Mouse (Mus musculus) kidney, postnatal 0 days (tissue): ENCODE results near the gene Nkx2-3. TPM values are rescaled to one million over a fixed set of nuclear protein-coding genes. Genes with fewer than 3 reads are reported as not detected.

ENCODE experiments used
- ATAC-seq: fragments of 200-750 bp; cut with Nextera tagmentation; replicated peaks from 2 replicates; pipeline ENCODE4 v1.8.0; 2017; ENCODE audit warnings: low read depth, moderate number of reproducible peaks, moderate TSS enrichment, moderate library complexity; ENCODE audit not compliant: low FRiP score
- DNase-seq: peaks from one replicate; pipeline ENCODE4 v3.0.0-alpha.2; 2016; ENCODE audit warnings: low spot score
- H3K27ac ChIP-seq: fragments of 300-500 bp; sonication (generic); 2 replicates; pipeline ENCODE4 v1.5.1; 2014; ENCODE audit warnings: mild to moderate bottlenecking
- H3K27me3 ChIP-seq: fragments of 300-500 bp; sonication (generic); 2 replicates; pipeline ENCODE4 v1.6.1; 2014; ENCODE audit warnings: low read length, mixed read lengths; ENCODE audit not compliant: insufficient read depth
- H3K36me3 ChIP-seq: fragments of 300-500 bp; sonication (generic); 2 replicates; pipeline ENCODE4 v1.6.1; 2014; ENCODE audit warnings: low read length, mixed read lengths; ENCODE audit not compliant: insufficient read depth
- H3K4me1 ChIP-seq: fragments of 300-500 bp; sonication (generic); replicated peaks from 2 replicates; pipeline ENCODE4 v1.6.1; 2014; ENCODE audit warnings: antibody characterized with exemption, low read length, mixed read lengths; ENCODE audit not compliant: insufficient read depth
- H3K4me2 ChIP-seq: fragments of 300-500 bp; sonication (generic); 2 replicates; pipeline ENCODE4 v1.6.1; 2014; ENCODE audit warnings: mild to moderate bottlenecking, low read length, moderate library complexity, mixed read lengths
- H3K4me3 ChIP-seq: fragments of 300-500 bp; sonication (generic); replicated peaks from 2 replicates; pipeline ENCODE4 v1.5.1; 2014; ENCODE audit warnings: low read depth, low read length
- H3K9ac ChIP-seq: fragments of 300-500 bp; sonication (generic); 2 replicates; pipeline ENCODE4 v1.6.1; 2014; ENCODE audit warnings: low read depth, low read length
- H3K9me3 ChIP-seq: fragments of 300-500 bp; sonication (generic); replicated peaks from 2 replicates; pipeline ENCODE4 v1.6.1; 2016; ENCODE audit warnings: low read length, inconsistent platforms, mixed read lengths
- CTCF ChIP-seq: IDR thresholded peaks from 2 replicates; pipeline ENCODE4 v1.5.1; 2016; ENCODE audit warnings: antibody characterized with exemption, low read depth, mild to moderate bottlenecking, moderate library complexity
- WGBS: fragments of 180-500 bp; shearing (Covaris S2); extraction: QIAGEN DNeasy Blood & Tissue Kit; methylation state at CpG from one replicate; pipeline ENCODE4 v1.1.7; 2014; 5-methylcytosine and 5-hydroxymethylcytosine counted together
- polyA plus RNA-seq: library from polyadenylated mRNA; unstranded; fragments of >200 nt; fragmentation: Nextera tagmentation; extraction: Ambion mirVana; gene quantifications from 2 replicates; pipeline ENCODE4 v1.2.1, GENCODE M21; 2015

The Nkx2-3 gene
- polyA plus RNA-seq, 1 experiment from 2014 or later: not detected

DNA sequence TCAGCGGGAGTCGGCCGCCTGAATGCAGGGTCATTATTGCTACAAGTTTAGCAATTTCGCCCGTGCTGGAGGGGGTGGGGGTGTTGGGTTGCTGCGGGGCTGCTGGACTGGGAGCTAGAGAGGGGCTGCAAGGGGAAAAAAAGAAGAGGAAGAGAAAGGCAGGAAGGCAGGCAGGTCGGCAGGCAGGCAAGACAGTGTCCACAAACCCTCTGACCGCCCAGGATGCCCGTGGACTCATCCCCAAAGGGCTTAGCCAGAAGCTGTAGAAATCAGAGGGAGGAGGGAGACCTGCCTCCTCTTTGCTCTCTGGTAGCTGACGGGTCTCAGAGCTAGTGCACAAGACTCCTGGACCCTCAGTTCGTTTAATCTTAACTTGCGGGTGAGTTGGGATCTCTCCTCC lies 4.8 kb downstream of the Nkx2-3 start:
- H3K36me3 ChIP-seq: no peaks in the 10 kb centered on the region
- ATAC-seq (no peak), DNase-seq (no peak)
- H3K4me2 ChIP-seq: no peak overlapping the region
- no peaks in the 10 kb centered on the region for H3K9me3 ChIP-seq
- 2% methylated on average over 12 of the region's 12 CpGs for WGBS
- peaks cover 3% of the 10 kb centered on the region; the same call in 1 of the 2 replicates for H3K4me1 ChIP-seq
- no peak overlapping the region for H3K4me3 ChIP-seq
- peaks cover 95% of the 10 kb centered on the region for H3K27me3 ChIP-seq
- H3K27ac ChIP-seq: no peak overlapping the region
- H3K9ac ChIP-seq: no peak overlapping the region
- no peak for TF ChIP-seq CTCF

DNA sequence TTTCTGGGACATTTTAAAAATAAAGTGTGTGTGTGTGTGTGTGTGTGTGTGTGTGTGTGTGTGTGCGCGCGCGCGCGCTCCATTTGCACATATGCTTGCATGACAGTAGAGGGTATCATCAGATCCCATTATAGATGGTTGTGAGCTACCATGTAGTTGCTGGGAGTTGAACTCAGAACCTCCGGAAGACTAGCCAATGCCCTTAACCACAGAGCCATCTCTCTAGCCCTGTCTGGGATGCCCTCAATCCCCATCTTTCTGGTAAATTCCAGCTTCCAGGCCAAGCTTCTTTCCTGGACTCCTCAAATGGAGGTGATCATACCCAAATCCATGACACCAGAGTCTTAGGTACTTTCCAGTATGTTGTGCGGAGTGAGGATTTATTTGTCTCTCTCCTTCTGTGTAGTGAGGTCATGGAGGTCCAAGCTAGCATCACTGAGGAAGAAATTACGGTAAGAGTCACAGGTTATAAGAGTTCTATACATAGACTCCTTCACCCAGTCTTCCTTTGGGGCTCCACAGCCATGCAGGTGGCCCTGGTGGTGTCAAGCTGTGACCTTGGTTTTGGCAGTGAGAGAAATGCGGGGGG lies 5.7 kb downstream of the Nkx2-3 start:
- DNase-seq (no peak), ATAC-seq (no peak)
- 35% methylated on average over 10 of the region's 10 CpGs for WGBS
- Histone ChIP-seq H3K27ac (no peak overlapping the region), H3K4me2 (no peak overlapping the region), H3K27me3 (peaks cover 92% of the 10 kb centered on the region), H3K36me3 (no peaks in the 10 kb centered on the region), H3K9me3 (no peaks in the 10 kb centered on the region), H3K4me1 (no peaks in the 10 kb centered on the region), H3K9ac (no peak overlapping the region), H3K4me3 (no peak overlapping the region)
- no peak for TF ChIP-seq CTCF

DNA sequence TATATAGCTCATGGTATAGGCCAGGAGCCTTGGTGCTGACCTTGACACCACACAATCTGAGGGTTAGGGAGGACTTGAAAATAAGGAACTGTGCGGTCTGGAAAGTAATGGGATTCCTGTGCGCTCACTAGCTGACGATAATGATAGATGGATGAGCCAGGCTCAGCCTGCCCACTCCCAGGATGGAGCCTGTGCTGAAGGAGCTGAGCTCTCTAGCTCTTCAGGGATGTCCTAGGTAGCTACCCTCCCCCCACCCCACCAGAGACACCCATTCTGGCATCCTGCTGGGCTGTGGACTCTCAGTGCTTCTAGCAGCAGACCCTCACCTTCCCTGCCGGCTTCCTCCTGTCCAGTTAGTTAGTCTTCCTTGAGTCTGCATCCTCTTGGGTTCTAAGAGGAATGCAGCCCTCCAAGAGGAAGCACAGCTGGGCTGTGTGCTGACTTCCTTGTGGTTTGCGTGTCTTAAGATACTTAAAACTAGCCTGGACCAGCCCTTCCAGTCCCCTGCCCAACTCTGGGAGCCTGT lies 6.4 kb downstream of the Nkx2-3 start:
- Histone ChIP-seq H3K27me3 (peaks cover 91% of the 10 kb centered on the region), H3K9me3 (no peaks in the 10 kb centered on the region), H3K27ac (no peak overlapping the region), H3K9ac (no peak overlapping the region), H3K4me1 (no peaks in the 10 kb centered on the region), H3K36me3 (no peaks in the 10 kb centered on the region), H3K4me2 (no peak overlapping the region), H3K4me3 (no peak overlapping the region)
- DNase-seq (no peak), ATAC-seq (no peak)
- no peak for TF ChIP-seq CTCF
- 0% methylated on average over 5 of the region's 5 CpGs for WGBS

DNA sequence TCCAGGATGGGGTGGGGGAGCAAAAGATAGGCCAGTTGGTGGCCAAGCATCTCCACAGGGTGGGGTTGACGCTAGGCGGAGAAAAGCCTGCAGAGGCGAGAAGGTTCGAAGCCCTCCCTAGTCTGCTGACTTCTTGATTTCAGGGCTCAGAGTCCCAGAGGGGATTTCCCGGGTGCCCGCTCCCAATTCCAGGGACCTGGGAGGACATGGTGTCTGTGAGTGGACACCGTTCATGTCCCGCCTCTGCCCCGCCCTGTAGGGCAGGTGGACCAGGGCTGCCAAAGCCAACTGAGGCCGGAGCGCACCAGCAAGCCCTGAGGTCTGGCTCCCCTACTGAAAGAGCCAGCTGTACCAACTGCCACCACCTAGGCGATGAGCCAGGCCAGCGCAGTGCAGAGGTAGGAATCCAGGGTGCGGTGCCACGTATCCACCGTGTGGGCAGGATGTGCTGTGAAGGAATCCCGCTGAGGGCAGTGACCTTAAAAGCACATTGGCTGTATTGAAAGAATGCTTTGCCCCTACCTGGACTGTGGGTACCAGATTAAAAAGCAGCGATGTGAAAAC lies 7.9 kb downstream of the Nkx2-3 start:
- Histone ChIP-seq H3K4me2 (no peak overlapping the region), H3K4me3 (no peak overlapping the region), H3K27ac (no peak overlapping the region), H3K9me3 (no peaks in the 10 kb centered on the region), H3K36me3 (no peaks in the 10 kb centered on the region), H3K4me1 (no peaks in the 10 kb centered on the region), H3K9ac (no peak overlapping the region), H3K27me3 (peaks cover 77% of the 10 kb centered on the region)
- WGBS: 4% methylated on average over 18 of the region's 18 CpGs
- TF ChIP-seq CTCF: no peak
- no peak for DNase-seq
- no peak for ATAC-seq

DNA sequence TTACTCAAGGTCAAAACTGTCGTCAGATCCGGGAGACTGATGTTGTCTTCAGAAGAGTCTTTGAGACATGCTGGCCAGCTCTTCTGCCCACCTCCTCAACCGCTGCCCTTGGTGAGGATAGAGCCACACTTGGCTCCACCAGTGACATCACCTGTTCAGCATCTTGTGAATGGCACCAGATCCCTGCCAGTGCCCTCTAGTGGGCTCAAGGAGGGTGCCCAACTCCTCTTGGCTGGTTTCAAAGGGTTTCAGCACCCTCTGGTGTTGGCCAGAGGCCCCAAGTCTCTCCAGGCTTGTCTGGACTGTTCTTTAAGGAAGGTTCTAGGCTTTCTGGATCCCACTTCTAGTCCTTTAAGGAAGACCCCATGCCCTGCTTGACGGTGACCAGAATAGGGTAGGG lies 11.8 kb downstream of the Nkx2-3 start:
- H3K9ac ChIP-seq: no peak overlapping the region
- H3K27me3 ChIP-seq: peaks cover 41% of the 10 kb centered on the region
- peak; percentile 96 for TF ChIP-seq CTCF
- no peak overlapping the region for H3K4me3 ChIP-seq
- no peak overlapping the region for H3K27ac ChIP-seq
- H3K36me3 ChIP-seq: no peaks in the 10 kb centered on the region
- ATAC-seq (peak; percentile 54; the same call in 1 of the 2 replicates), DNase-seq (peak; percentile 76)
- no peaks in the 10 kb centered on the region for H3K4me1 ChIP-seq
- no peaks in the 10 kb centered on the region for H3K9me3 ChIP-seq
- 45% methylated on average over 4 of the region's 4 CpGs for WGBS
- no peak overlapping the region for H3K4me2 ChIP-seq

DNA sequence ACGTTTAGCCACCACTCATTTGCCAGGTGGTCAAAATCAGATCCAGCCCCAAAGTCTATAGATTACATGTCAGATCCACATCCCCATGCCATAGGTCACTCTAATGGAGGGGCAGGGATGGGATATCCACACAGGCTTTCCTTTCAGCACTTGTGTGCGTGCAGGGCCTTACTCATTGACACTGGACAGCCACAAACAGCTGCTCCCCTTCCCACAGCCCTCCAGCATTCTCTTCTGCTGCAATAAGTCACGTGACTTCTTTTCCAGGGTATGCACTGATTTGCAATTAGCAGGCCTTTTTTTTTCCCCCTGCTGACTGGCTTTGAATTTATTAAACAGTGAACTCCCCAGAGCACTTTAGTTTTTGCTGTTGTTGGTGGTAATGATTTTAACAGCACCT lies 14.0 kb downstream of the Nkx2-3 start:
- Histone ChIP-seq H3K36me3 (no peaks in the 10 kb centered on the region), H3K4me1 (no peaks in the 10 kb centered on the region), H3K9ac (no peak overlapping the region), H3K4me2 (no peak overlapping the region), H3K27me3 (peaks cover 24% of the 10 kb centered on the region), H3K27ac (no peak overlapping the region), H3K9me3 (no peaks in the 10 kb centered on the region), H3K4me3 (no peak overlapping the region)
- TF ChIP-seq CTCF: no peak
- 31% methylated on average over 3 of the region's 3 CpGs for WGBS
- DNase-seq: no peak
- ATAC-seq: no peak
